Mouse (Mus musculus): ENCODE measurements around the gene Fyb.

- TF ChIP-seq CTCF (IDR thresholded peaks at IDR 0.05; ENCODE audit: low read depth) (no peak), EP300 (IDR thresholded peaks at IDR 0.05; ENCODE audit: low read depth) (no peak)
Measured at GRCm38 (mm10) chr15:6578654-6579053, 56.0 kb downstream of the Fyb start.

All from liver, embryonic 14.5 days (tissue).